Mouse (Mus musculus): ENCODE results near the gene Desi1. TPM values are rescaled to one million over a fixed set of nuclear protein-coding genes. Genes with fewer than 3 reads are reported as not detected.
"Not testable (repeated sequence)": the region's sequence is repeated elsewhere in the genome, so short reads cannot be mapped to it uniquely, and the experiment has no call there.

Desi1 gene
- polyA plus RNA-seq, 1 experiment from 2014 or later: 42.7 TPM

DNA sequence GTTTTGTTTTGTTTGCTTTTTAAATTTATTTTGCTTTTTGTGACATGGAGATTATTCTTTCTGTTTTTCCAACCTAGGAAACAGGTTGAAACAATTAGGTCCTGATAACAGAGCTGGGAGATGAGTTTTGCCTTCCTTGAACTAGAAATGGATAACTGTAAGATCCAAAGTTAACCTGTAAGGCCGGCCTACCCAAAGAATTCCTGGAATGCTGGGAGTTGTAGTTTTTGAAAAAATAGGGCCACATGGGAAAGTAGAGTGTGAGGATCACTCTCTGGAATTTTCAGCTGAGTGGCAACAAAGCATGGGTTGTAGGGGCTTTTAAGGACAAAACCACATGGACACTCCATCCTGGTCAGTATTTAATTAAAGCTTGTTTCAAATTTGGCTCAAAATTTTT, 51.5 kb downstream of the Desi1 start:
- Histone ChIP-seq H3K27ac (no peak overlapping the region), H3K9me3 (no peaks in the 10 kb centered on the region), H3K4me1 (replicated peaks) (peaks cover 12% of the 10 kb centered on the region), H3K36me3 (no peaks in the 10 kb centered on the region), H3K4me3 (replicated peaks) (no peak overlapping the region), H3K4me2 (replicated peaks) (no peak overlapping the region), H3K27me3 (no peaks in the 10 kb centered on the region), H3K9ac (replicated peaks) (no peak overlapping the region)
- no peak for ATAC-seq
- WGBS: 64% methylated on average over 1 of the region's 1 CpGs

DNA sequence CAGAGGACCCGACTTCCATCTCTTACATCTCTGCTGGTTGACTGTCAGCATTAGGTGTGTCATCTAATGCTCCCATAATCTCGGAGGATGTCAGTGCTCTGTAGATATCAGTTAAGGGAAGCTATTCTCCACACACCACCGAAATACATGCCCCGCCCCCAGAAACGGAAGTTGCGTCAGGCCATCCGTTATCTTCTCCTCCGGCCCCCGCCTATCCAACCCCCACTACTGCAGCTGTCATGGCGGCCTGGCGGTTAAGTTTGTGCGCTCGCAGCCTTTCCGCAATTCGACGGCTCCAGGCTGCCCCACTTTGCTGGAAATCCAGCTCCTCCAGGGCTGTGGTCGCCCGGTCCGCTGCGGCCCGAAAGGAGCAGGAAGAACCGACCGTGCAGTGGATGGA, 53.3 kb downstream of the Desi1 start, which contains the start of gene 1700029P11Rik:
Gene 1700029P11Rik, plus strand, starts transcription at position 220 of the 400 bp plus-strand sequence.
- peaks cover 4% of the 10 kb centered on the region for H3K4me1 ChIP-seq (replicated peaks)
- H3K9me3 ChIP-seq: no peaks in the 10 kb centered on the region
- H3K27ac ChIP-seq: no peak within 1 kb of the TSS
- 98% methylated on average over 23 of the region's 23 CpGs for WGBS
- no peak within 1 kb of the TSS for H3K4me2 ChIP-seq (replicated peaks)
- no peaks in the 10 kb centered on the region for H3K36me3 ChIP-seq
- no peak within 1 kb of the TSS for H3K4me3 ChIP-seq (replicated peaks)
- H3K9ac ChIP-seq (replicated peaks): no peak within 1 kb of the TSS
- H3K27me3 ChIP-seq: no peaks in the 10 kb centered on the region
- ATAC-seq: no peak

DNA sequence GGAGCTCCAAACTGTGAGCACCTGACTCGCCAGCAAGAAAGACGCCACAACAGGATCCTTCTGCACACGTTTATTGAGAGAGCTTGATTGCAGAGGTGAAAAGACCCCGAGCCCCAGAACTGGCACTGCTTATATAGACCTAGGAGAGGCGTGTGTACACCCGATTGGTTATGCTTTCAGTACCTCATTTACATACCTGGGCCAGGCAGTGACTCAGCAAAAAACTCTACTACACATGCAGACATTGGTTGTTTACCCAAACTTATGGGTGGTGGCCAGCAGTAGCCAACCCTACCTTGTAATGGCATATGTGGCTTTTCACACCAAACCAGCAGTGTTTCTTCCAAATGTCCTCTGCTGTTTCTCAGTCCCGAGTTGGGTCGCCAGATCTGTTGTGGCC, 58.5 kb downstream of the Desi1 start:
- H3K4me2 ChIP-seq (replicated peaks); H3K27me3 ChIP-seq; H3K27ac ChIP-seq; H3K4me3 ChIP-seq (replicated peaks); H3K9ac ChIP-seq (replicated peaks); ATAC-seq; H3K36me3 ChIP-seq; H3K4me1 ChIP-seq (replicated peaks); H3K9me3 ChIP-seq: not testable (repeated sequence)
- WGBS: 91% methylated on average over 8 of the region's 8 CpGs

DNA sequence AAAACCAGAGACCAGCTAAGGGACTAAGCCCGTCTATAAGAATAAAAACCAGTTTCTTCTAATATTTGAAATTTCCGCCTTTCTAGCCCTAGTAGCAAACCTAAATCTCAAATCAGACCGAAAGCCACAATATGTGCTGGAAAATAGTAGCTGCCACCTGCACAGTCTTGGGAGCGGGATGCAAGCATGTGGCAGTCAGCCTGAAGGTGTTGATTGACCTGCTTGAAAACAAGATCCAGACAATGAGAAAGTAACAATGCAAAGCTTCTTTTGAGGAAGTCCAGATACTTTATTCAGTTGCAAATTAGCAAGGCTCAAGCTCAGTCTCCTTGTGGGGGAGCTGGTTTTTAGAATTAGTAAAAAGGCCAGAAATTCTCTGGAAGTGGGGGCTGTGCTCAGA, 63.2 kb downstream of the Desi1 start:
- 81% methylated on average over 4 of the region's 4 CpGs for WGBS
- not testable (repeated sequence) for H3K4me1 ChIP-seq (replicated peaks); H3K4me3 ChIP-seq (replicated peaks); H3K36me3 ChIP-seq; H3K9ac ChIP-seq (replicated peaks); H3K9me3 ChIP-seq; H3K4me2 ChIP-seq (replicated peaks); ATAC-seq; H3K27ac ChIP-seq; H3K27me3 ChIP-seq

DNA sequence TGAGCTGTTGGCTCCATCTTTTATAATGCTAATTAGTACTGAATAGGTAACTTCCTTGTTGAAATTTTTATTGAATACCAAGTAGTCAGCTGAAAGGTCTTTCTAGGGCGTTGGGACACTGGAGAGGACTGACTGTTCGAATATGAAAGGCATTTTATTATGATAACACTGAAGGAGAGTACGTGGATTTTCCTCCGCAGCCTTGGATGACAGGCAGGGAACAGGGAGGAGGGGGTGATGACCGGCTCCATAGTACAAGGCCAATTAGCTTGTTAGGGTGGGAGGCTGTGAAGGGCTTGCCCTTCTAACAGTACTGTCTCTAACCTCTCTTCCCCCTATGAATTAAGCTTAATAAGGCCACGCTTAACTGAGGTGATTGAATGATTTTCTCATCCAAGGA, 64.0 kb downstream of the Desi1 start:
- H3K27me3 ChIP-seq; ATAC-seq; H3K4me2 ChIP-seq (replicated peaks); H3K4me1 ChIP-seq (replicated peaks); H3K27ac ChIP-seq; H3K9me3 ChIP-seq; H3K4me3 ChIP-seq (replicated peaks); H3K36me3 ChIP-seq; H3K9ac ChIP-seq (replicated peaks): not testable (repeated sequence)
- WGBS: 68% methylated on average over 6 of the region's 6 CpGs

DNA sequence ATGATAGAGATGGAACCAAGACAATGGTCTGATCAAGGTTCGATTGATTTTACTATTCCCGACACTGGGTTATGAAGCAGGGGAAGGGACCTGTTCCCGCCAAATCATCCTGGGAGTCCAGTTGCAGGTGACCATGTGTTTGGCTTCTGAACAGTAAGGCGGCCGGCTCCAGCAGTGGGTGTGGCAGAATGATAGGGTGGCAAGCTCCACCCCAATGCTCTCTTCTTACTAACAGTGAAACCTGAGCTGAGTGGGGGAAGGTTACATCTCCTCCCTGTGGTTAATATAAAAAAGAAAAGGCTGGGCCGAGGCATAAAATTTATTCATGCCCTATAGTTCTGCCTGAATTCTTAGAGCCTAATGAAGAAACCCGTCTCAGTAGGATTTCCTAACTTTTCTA, 64.5 kb downstream of the Desi1 start:
- 83% methylated on average over 7 of the region's 7 CpGs for WGBS
- H3K27me3 ChIP-seq: no peaks in the 10 kb centered on the region
- H3K27ac ChIP-seq: no peak overlapping the region
- H3K4me1 ChIP-seq (replicated peaks): no peaks in the 10 kb centered on the region
- H3K9ac ChIP-seq (replicated peaks): no peak overlapping the region
- H3K9me3 ChIP-seq: peaks cover 5% of the 10 kb centered on the region; the same call in 1 of the 2 replicates
- no peak overlapping the region for H3K4me2 ChIP-seq (replicated peaks)
- no peak for ATAC-seq
- no peak overlapping the region for H3K4me3 ChIP-seq (replicated peaks)
- H3K36me3 ChIP-seq: no peaks in the 10 kb centered on the region

DNA sequence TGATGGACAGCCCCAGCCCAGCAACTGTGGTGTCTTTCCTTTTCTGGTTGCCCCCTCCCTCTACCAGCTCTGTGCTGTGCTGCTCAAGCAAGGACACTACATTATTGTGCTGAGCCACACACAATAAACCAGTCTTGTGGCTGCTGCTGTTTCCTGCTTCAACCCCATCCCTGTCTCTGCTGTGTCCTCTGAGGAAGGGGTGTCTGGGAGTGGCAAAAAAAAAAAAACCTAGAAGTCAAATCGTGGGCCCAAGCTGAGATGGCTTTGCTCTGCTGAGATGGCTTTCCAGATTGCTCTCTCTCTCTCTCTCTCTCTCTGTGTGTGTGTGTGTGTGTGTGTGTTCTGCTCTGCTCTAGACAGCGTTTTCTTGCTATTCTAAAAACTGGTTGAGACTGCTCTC, 65.2 kb downstream of the Desi1 start:
- H3K27ac ChIP-seq: no peak overlapping the region
- no peak overlapping the region for H3K9ac ChIP-seq (replicated peaks)
- no peaks in the 10 kb centered on the region for H3K27me3 ChIP-seq
- no peak overlapping the region for H3K4me3 ChIP-seq (replicated peaks)
- 82% methylated on average over 2 of the region's 2 CpGs for WGBS
- ATAC-seq: no peak
- H3K36me3 ChIP-seq: no peaks in the 10 kb centered on the region
- H3K4me2 ChIP-seq (replicated peaks): no peak overlapping the region
- peaks cover 5% of the 10 kb centered on the region; the same call in 1 of the 2 replicates for H3K9me3 ChIP-seq
- no peaks in the 10 kb centered on the region for H3K4me1 ChIP-seq (replicated peaks)

DNA sequence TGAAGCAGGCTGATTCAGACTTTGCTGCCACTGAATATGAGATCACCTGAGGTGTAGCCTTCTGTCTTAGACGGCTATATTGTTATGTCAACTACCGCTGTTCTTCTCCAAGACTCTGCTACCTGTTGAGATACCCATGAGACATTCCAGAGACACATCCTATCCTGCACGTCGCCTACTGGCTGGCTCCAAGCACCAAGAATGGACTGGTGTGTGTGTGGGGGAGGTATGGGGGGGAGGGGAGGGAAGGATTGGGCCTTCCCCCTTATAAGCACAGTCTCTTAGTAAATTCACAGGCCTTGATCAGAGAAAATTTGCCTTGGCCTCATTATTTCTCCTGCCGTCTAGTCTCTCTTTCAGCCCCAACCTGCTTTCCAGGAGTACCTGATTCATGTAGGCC, 65.8 kb downstream of the Desi1 start:
- 95% methylated on average over 5 of the region's 5 CpGs for WGBS
- H3K4me2 ChIP-seq (replicated peaks): no peak overlapping the region
- no peak overlapping the region for H3K4me3 ChIP-seq (replicated peaks)
- H3K9me3 ChIP-seq: peaks cover 3% of the 10 kb centered on the region; the same call in 1 of the 2 replicates
- no peak overlapping the region for H3K27ac ChIP-seq
- no peak for ATAC-seq
- no peak overlapping the region for H3K9ac ChIP-seq (replicated peaks)
- no peaks in the 10 kb centered on the region for H3K4me1 ChIP-seq (replicated peaks)
- no peaks in the 10 kb centered on the region for H3K27me3 ChIP-seq
- no peaks in the 10 kb centered on the region for H3K36me3 ChIP-seq

DNA sequence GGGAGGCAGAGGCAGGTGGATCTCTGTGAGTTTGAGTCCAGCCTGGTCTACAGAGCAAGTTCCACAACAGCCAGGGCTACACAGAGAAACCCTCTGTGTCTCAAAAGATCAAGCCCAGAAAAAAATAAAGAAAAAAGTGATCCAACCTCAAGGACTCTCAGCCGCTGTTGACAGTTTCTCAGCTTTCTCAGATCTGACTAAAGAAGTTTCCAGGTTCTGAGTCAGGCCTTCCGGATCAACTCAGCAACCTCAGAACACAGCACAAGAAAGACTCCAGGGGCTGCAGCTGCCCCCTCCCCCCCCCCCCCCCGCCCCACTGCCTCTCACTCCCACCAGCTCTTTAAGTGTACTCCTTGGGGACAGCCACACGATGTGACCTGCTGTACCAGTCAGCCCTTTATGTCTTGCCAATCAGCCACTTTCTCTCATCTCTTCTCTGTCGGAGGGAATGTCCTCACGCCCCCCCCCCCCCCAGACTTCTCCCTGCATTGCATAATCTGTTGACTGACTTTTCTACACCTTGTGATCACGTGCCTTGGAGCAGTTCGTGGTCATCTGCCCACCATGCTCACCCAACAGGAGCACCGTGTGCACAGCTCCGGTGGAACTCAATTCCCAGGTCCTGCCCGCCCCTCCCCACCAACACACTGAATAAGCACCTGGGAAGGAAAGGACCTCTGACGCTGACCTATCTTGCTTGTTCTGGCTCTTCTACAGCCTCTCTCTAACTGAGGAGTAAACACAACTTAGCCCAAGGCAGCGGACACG, 67.4 kb downstream of the Desi1 start:
- 81% methylated on average over 13 of the region's 14 CpGs for WGBS
- no peak overlapping the region for H3K27ac ChIP-seq
- H3K4me2 ChIP-seq (replicated peaks): no peak overlapping the region
- H3K4me3 ChIP-seq (replicated peaks): no peak overlapping the region
- no peaks in the 10 kb centered on the region for H3K4me1 ChIP-seq (replicated peaks)
- no peaks in the 10 kb centered on the region for H3K27me3 ChIP-seq
- no peak for ATAC-seq
- no peaks in the 10 kb centered on the region for H3K9me3 ChIP-seq
- H3K36me3 ChIP-seq: no peaks in the 10 kb centered on the region
- H3K9ac ChIP-seq (replicated peaks): no peak overlapping the region

DNA sequence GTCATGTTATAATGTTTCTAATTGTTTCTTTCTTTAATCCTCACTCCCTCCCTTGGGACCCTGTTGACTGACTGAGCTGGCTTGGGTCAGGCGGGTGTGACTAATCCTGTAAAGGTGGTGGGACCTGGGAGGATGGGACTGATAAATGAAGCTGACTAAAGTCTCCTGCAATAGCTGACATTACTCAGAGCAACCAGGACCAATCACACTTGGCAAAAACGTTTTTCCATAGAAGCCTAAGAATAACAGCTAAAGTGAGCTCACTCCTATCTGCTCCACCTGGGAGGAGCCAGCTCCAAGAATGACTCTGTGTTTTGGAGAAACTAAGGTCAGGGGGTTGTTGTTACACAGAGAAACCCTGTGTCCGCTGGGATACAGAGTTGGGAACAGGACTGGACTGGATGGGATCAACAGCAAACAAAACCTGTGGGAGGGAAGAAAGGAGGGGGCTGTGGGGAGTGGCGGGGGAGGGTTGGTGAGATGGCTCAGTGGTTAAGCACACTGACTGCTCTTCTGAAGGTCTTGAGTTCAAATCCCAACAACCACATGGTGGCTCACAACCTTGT, 68.6 kb downstream of the Desi1 start:
- WGBS: 51% methylated on average over 4 of the region's 4 CpGs
- H3K36me3 ChIP-seq: no peaks in the 10 kb centered on the region
- H3K4me1 ChIP-seq (replicated peaks): no peaks in the 10 kb centered on the region; the same call in 1 of the 2 replicates
- H3K9me3 ChIP-seq: no peaks in the 10 kb centered on the region
- no peak overlapping the region for H3K9ac ChIP-seq (replicated peaks)
- ATAC-seq: no peak
- H3K27ac ChIP-seq: no peak overlapping the region
- H3K4me2 ChIP-seq (replicated peaks): no peak overlapping the region
- no peak overlapping the region for H3K4me3 ChIP-seq (replicated peaks)
- no peaks in the 10 kb centered on the region for H3K27me3 ChIP-seq

DNA sequence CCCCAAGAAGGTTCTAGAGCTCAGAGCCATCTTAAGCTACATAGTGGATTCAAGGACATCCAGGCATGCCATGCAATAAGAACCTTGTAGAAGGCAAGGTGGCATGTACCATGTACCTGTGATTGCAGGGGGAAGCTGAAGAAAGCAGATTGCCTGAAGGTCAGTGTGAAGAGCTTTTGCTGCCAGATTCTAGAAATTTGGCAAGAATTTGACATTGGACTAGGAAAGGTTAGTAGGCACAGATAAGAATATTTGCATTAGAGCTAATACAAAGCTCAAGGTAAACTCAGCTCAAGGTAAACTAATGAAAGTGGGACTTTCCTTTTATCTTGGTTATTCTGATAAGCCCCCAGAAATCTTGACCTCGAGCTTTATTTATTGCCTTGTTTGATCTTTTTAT, 69.4 kb downstream of the Desi1 start:
- no peak for ATAC-seq
- peaks cover 5% of the 10 kb centered on the region for H3K4me1 ChIP-seq (replicated peaks)
- H3K36me3 ChIP-seq: no peaks in the 10 kb centered on the region
- no peak overlapping the region for H3K9ac ChIP-seq (replicated peaks)
- H3K4me3 ChIP-seq (replicated peaks): no peak overlapping the region
- H3K4me2 ChIP-seq (replicated peaks): no peak overlapping the region
- WGBS: 66% methylated on average over 1 of the region's 1 CpGs
- H3K9me3 ChIP-seq: no peaks in the 10 kb centered on the region
- H3K27ac ChIP-seq: no peak overlapping the region
- no peaks in the 10 kb centered on the region for H3K27me3 ChIP-seq

DNA sequence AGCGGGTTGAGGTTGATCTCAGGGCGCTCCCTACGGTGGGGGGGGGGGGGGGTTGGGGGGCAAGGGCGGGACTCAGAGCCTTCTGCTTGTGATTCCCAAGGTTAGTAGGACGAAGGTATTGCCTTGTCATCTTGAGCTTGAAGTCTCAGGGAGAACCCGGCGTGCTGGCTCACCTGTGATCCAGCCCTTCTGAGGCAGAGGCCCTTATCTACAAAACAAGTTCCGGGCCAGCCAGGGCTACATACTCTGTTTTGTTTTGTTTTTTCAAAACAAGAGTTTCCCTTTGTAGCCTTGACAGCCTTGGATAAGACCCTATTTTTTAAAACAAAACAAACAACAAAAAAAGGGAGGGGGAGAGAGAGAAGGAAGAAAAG, 72.6 kb downstream of the Desi1 start:
- WGBS: 4% methylated on average over 8 of the region's 8 CpGs
- no peak for ATAC-seq
- H3K4me2 ChIP-seq (replicated peaks): peak overlapping the region; percentile 91

More for the DNA sequence above, 72.6 kb downstream of the Desi1 start:
- Histone ChIP-seq H3K27ac (peak overlapping the region; percentile 39; the same call in 1 of the 2 replicates), H3K9me3 (no peaks in the 10 kb centered on the region), H3K36me3 (0 out of 2 replicates have a peak, but pooled peaks cover 1% of the 10 kb centered on the region), H3K9ac (replicated peaks) (peak overlapping the region; percentile 41; the same call in 1 of the 2 replicates), H3K4me3 (replicated peaks) (peak overlapping the region; percentile 54), H3K27me3 (no peaks in the 10 kb centered on the region), H3K4me1 (replicated peaks) (peaks cover 8% of the 10 kb centered on the region)
